Mouse (Mus musculus): ENCODE measurements at regions not wholly inside any gene's neighbourhood (a gene's known extent, or its start where the extent isn't known, plus 50 kb on each side); places are given as distances from the start of the nearest gene placed in this dataset.
"Not testable (repeated sequence)": the region's sequence is repeated elsewhere in the genome, so short reads cannot be mapped to it uniquely, and the experiment has no call there.

- not testable (repeated sequence) for H3K4me1 ChIP-seq (ENCODE audit: control insufficient read depth, insufficient read depth); H3K9me3 ChIP-seq (replicated peaks; ENCODE audit: control insufficient read depth, low read length); H3K27me3 ChIP-seq (ENCODE audit: control insufficient read depth, insufficient read depth, low read length); H3K36me3 ChIP-seq (replicated peaks; ENCODE audit: control insufficient read depth, insufficient read depth, low read length)
- peak overlapping the region; percentile 78 for H3K27ac ChIP-seq (ENCODE audit: low read depth)
- H3K4me3 ChIP-seq (ENCODE audit: low read depth, low read length), result peak overlapping the region; percentile 56
- peak; percentile 91 for DNase-seq (ENCODE audit: low spot score)
- peak overlapping the region; percentile 54; the same call in 1 of the 2 replicates for H3K4me2 ChIP-seq (ENCODE audit: low read depth, low read length)
- peak; percentile 99 for ATAC-seq (ENCODE audit: insufficient read depth, low read depth)
- peak overlapping the region; percentile 53 for H3K9ac ChIP-seq (replicated peaks; ENCODE audit: low read depth, low read length)
- under 1% methylated on average over 13 of the region's 13 CpGs for WGBS
Observed at GRCm38 (mm10) chr17:17293932-17294534, 80.1 kb upstream of the Riok2 start.

- WGBS, result 0% methylated on average over 1 of the region's 1 CpGs
- not testable (repeated sequence) for H3K27ac ChIP-seq (ENCODE audit: low read depth); H3K9me3 ChIP-seq (replicated peaks; ENCODE audit: control insufficient read depth, low read length); DNase-seq (ENCODE audit: low spot score); H3K9ac ChIP-seq (replicated peaks; ENCODE audit: low read depth, low read length); H3K36me3 ChIP-seq (replicated peaks; ENCODE audit: control insufficient read depth, insufficient read depth, low read length); H3K27me3 ChIP-seq (ENCODE audit: control insufficient read depth, insufficient read depth, low read length); ATAC-seq (ENCODE audit: insufficient read depth, low read depth); H3K4me1 ChIP-seq (ENCODE audit: control insufficient read depth, insufficient read depth)
- H3K4me2 ChIP-seq (ENCODE audit: low read depth, low read length), result peak overlapping the region; percentile 54
- peak overlapping the region; percentile 56 for H3K4me3 ChIP-seq (ENCODE audit: low read depth, low read length)
Observed at GRCm38 (mm10) chr17:17295037-17295436, 79.1 kb upstream of the Riok2 start.

GRCm38 (mm10) chr17:17303496-17303895, 70.6 kb upstream of the Riok2 start:
- H3K27ac ChIP-seq (ENCODE audit: low read depth); H3K4me1 ChIP-seq (ENCODE audit: control insufficient read depth, insufficient read depth); H3K4me2 ChIP-seq (ENCODE audit: low read depth, low read length); H3K27me3 ChIP-seq (ENCODE audit: control insufficient read depth, insufficient read depth, low read length); H3K9me3 ChIP-seq (replicated peaks; ENCODE audit: control insufficient read depth, low read length); H3K36me3 ChIP-seq (replicated peaks; ENCODE audit: control insufficient read depth, insufficient read depth, low read length); H3K4me3 ChIP-seq (ENCODE audit: low read depth, low read length); DNase-seq (ENCODE audit: low spot score); ATAC-seq (ENCODE audit: insufficient read depth, low read depth); H3K9ac ChIP-seq (replicated peaks; ENCODE audit: low read depth, low read length): not testable (repeated sequence)
- WGBS, result 94% methylated on average over 10 of the region's 10 CpGs
